Mouse (Mus musculus) liver, embryonic 13.5 days (tissue): ENCODE results near the gene Ets2. TPM values are rescaled to one million over a fixed set of nuclear protein-coding genes. Genes with fewer than 3 reads are reported as not detected.

Experiments used
- polyA plus RNA-seq: library from polyadenylated mRNA; unstranded; fragments of >200 nt; fragmentation: Nextera tagmentation; extraction: Ambion mirVana; gene quantifications from 2 replicates; pipeline ENCODE4 v1.2.1, GENCODE M21; 2015

The Ets2 gene
- polyA plus RNA-seq, 1 experiment from 2014 or later: 10.2 TPM

Other genes with a start within 250 kb of the Ets2 start
- 1.1 and 1.5 TPM in 2 replicates for gene Erg, start 115.5 kb upstream of the Ets2 start, polyA plus RNA-seq